ENCODE assay signal across 24 mouse cellular contexts in genomic region chr9:122127271-122127785, GRCm38 (mm10). TPM values are rescaled to one million over a fixed set of nuclear protein-coding genes. Genes with fewer than 3 reads are reported as not detected.
A peak's percentile ranks its signal among the peaks of the same experiment; 100 is the strongest.
DNase-seq lines count a peak whose midpoint lies in the region; ATAC-seq and TF ChIP-seq lines count a peak whose summit lies in the region.
"Had no signal": no experiment of that assay in that cellular context is flagged by ENCODE, and none has a peak within 500 bp of the region (broad histone marks: within the 10 kb centered on the region; RNA-seq: fewer than 3 reads in every experiment).

No protein-coding gene starts in this region.

- no peak for TF ChIP-seq POLR2A in cerebellum, adult 2 months (IDR thresholded peaks at IDR 0.05; ENCODE audit: borderline replicate concordance, insufficient read depth, low read length)
- TF ChIP-seq POLR2A in liver, adult 2 months (IDR thresholded peaks at IDR 0.05; ENCODE audit: extremely low read depth, insufficient read depth, low read length) = no peak

- 0 out of 2 replicates have a peak, but pooled peaks cover 2% of the 10 kb centered on the region for H3K36me3 ChIP-seq in heart, embryonic 10.5 days
- H3K36me3 ChIP-seq in liver, adult 2 months (ENCODE audit: control insufficient read depth, insufficient read depth, low read length) = no peaks in the 10 kb centered on the region; the same call in 1 of the 2 replicates
- H3K36me3 ChIP-seq in liver, postnatal 0 days (replicated peaks; ENCODE audit: insufficient read depth, low read length) = 0 out of 2 replicates have a peak, but pooled peaks cover 2% of the 10 kb centered on the region
- H3K36me3 ChIP-seq: limb, embryonic 10.5 days had no signal

- H3K4me1 ChIP-seq in cerebellum, adult 2 months (ENCODE audit: control insufficient read depth, insufficient read depth, low read length) = peaks cover 40% of the 10 kb centered on the region
- peaks cover 33% of the 10 kb centered on the region for H3K4me1 ChIP-seq in heart, embryonic 10.5 days
- H3K4me1 ChIP-seq in liver, adult 2 months (ENCODE audit: control insufficient read depth, insufficient read depth, low read length) = peaks cover 61% of the 10 kb centered on the region
- H3K4me1 ChIP-seq in liver, postnatal 0 days (ENCODE audit: insufficient read depth) = peaks cover 66% of the 10 kb centered on the region

- H3K9me3 ChIP-seq in heart, embryonic 10.5 days = no peaks in the 10 kb centered on the region
- no peaks in the 10 kb centered on the region for H3K9me3 ChIP-seq in liver, postnatal 0 days (ENCODE audit: low read length)
- H3K9me3 ChIP-seq: embryonic facial prominence, embryonic 12.5 days; heart, embryonic 13.5 days; limb, embryonic 10.5 days; limb, embryonic 15.5 days had no signal

- no peak overlapping the region for H3K4me2 ChIP-seq in liver, postnatal 0 days (ENCODE audit: low read depth, low read length)
- H3K4me2 ChIP-seq: embryonic facial prominence, embryonic 12.5 days; heart, embryonic 13.5 days; limb, embryonic 15.5 days had no signal

- peak; percentile 29 to 45 for DNase-seq in cerebellum, adult 2 months
- no peak for DNase-seq in cerebellum, adult 11 months
- peak; percentile 64 for DNase-seq in heart, embryonic 10.5 days (ENCODE audit: low spot score)
- no peak for DNase-seq in heart, adult 18-20 months
- no peak for DNase-seq in liver, adult 2 months (ENCODE audit: extremely low read depth, low read depth, low spot score)
- no peak for DNase-seq in liver
- no peak for DNase-seq in liver, postnatal 0 days
- DNase-seq in Muller cell, postnatal 12 days (ENCODE audit: inconsistent ontology term) = no peak
- DNase-seq: adrenal gland, postnatal 10 days; cerebellum, adult 18-20 months; cerebellum, postnatal 36 days; heart, postnatal 10 days; kidney, adult 11 months; layer of hippocampus, postnatal 36 days; lung, adult 2 months; lung, postnatal 14 days; midbrain, embryonic 14.5 days had no signal

- no peak for ATAC-seq in liver, postnatal 0 days
- ATAC-seq: forebrain, embryonic 16.5 days; hindbrain, postnatal 0 days had no signal

- TF ChIP-seq EP300 in liver, postnatal 0 days (IDR thresholded peaks at IDR 0.05; ENCODE audit: low read depth) = no peak

- no peak overlapping the region; the same call in 1 of the 2 replicates for H3K27ac ChIP-seq in cerebellum, adult 2 months (ENCODE audit: insufficient read depth, low read length)
- H3K27ac ChIP-seq in heart, embryonic 10.5 days = no peak overlapping the region
- peak overlapping the region; percentile 64 for H3K27ac ChIP-seq in liver, adult 2 months (replicated peaks; ENCODE audit: insufficient read depth, low read depth, low read length)
- peak overlapping the region; percentile 55 for H3K27ac ChIP-seq in liver, postnatal 0 days (ENCODE audit: low read depth)
- H3K27ac ChIP-seq: embryonic facial prominence, embryonic 12.5 days; heart, embryonic 13.5 days; hindbrain, postnatal 0 days; limb, embryonic 10.5 days; limb, embryonic 15.5 days had no signal

- no peak for TF ChIP-seq CTCF in cerebellum, adult 2 months (IDR thresholded peaks at IDR 0.05; ENCODE audit: borderline replicate concordance, insufficient read depth, low read depth, low read length)
- TF ChIP-seq CTCF in liver, adult 2 months (IDR thresholded peaks at IDR 0.05; ENCODE audit: low read depth, low read length) = no peak
- no peak for TF ChIP-seq CTCF in liver, postnatal 0 days (IDR thresholded peaks at IDR 0.05; ENCODE audit: low read depth)

- peaks cover 58% of the 10 kb centered on the region for H3K79me2 ChIP-seq in liver, adult 2 months (ENCODE audit: control insufficient read depth, insufficient read depth, low read length)

- WGBS in cerebellum, adult 2 months = 8% methylated on average over 3 of the region's 3 CpGs
- 73% methylated on average over 3 of the region's 3 CpGs for WGBS in heart, embryonic 10.5 days
- 52% methylated on average over 3 of the region's 3 CpGs for WGBS in liver, adult 2 months
- WGBS in liver, postnatal 0 days (ENCODE audit: insufficient replicate concordance) = 59% methylated on average over 3 of the region's 3 CpGs

- H3K4me3 ChIP-seq in cerebellum, adult 2 months (replicated peaks; ENCODE audit: insufficient read depth, low read depth, low read length) = peak overlapping the region; percentile 18
- no peak overlapping the region for H3K4me3 ChIP-seq in heart, embryonic 10.5 days
- H3K4me3 ChIP-seq in liver, adult 2 months (ENCODE audit: insufficient read depth, low read depth, low read length) = no peak overlapping the region
- no peak overlapping the region for H3K4me3 ChIP-seq in liver, postnatal 0 days (ENCODE audit: low read depth, low read length)
- H3K4me3 ChIP-seq: embryonic facial prominence, embryonic 12.5 days; heart, embryonic 13.5 days; limb, embryonic 10.5 days; limb, embryonic 15.5 days had no signal

- H3K27me3 ChIP-seq in cerebellum, adult 2 months (ENCODE audit: control insufficient read depth, insufficient read depth, low read length) = no peaks in the 10 kb centered on the region
- H3K27me3 ChIP-seq in heart, embryonic 10.5 days (ENCODE audit: insufficient read depth, poor library complexity, severe bottlenecking) = no peaks in the 10 kb centered on the region
- no peaks in the 10 kb centered on the region for H3K27me3 ChIP-seq in liver, adult 2 months (ENCODE audit: control insufficient read depth, insufficient read depth, low read length)
- H3K27me3 ChIP-seq in liver, postnatal 0 days (ENCODE audit: insufficient read depth, low read length) = no peaks in the 10 kb centered on the region
- H3K27me3 ChIP-seq: CH12.LX; embryonic facial prominence, embryonic 12.5 days; heart, embryonic 13.5 days; limb, embryonic 15.5 days had no signal

- H3K9ac ChIP-seq in liver, adult 2 months (ENCODE audit: low read depth, low read length) = peak overlapping the region; percentile 46
- no peak overlapping the region for H3K9ac ChIP-seq in liver, postnatal 0 days (replicated peaks)
- H3K9ac ChIP-seq: embryonic facial prominence, embryonic 12.5 days; heart, embryonic 13.5 days; limb, embryonic 15.5 days had no signal

RNA-seq across cellular contexts. Expression of gene Snrk, which starts 10.3 kb away (rescaled TPM):
- polyA plus RNA-seq in cerebellum, adult 2 months (2012; rRNA removed) = 323 and 380 TPM in 2 replicates
- 39.3 and 54.0 TPM in 2 replicates for polyA plus RNA-seq in heart, embryonic 10.5 days (2016; fragmentation: Nextera tagmentation; extraction: Ambion mirVana)
- total RNA-seq in heart, adult 18-20 months (2021) = 100 to 1,000 TPM; 163 to 170 TPM
- 67.4 and 78.9 TPM in 2 replicates for total RNA-seq in liver, adult 2 months (2014; rRNA removed)
- polyA plus RNA-seq in liver, adult 2 months (2012; rRNA removed) = 34.3 and 36.4 TPM in 2 replicates
- polyA plus RNA-seq in liver, postnatal 0 days (2015; fragmentation: Nextera tagmentation; extraction: Ambion mirVana) = 24.0 and 25.5 TPM in 2 replicates

Comparison
In these comparisons a context has a peak if more than half of its experiments do, and no peak if none do; other contexts are left out.
1. DNase-seq: peak in cerebellum, adult 2 months (2 of 2) and heart, embryonic 10.5 days (single experiment); none in cerebellum, adult 11 months (single experiment), heart, adult 18-20 months (0 of 2), liver, adult 2 months (single experiment), liver (single experiment), liver, postnatal 0 days (single experiment) and Muller cell, postnatal 12 days (single experiment).
2. H3K27ac ChIP-seq: peak in liver, adult 2 months (single experiment) and liver, postnatal 0 days (single experiment); none in cerebellum, adult 2 months (single experiment) and heart, embryonic 10.5 days (single experiment).